Mouse (Mus musculus): ENCODE measurements around the gene Slc15a1. TPM values are rescaled to one million over a fixed set of nuclear protein-coding genes. Genes with fewer than 3 reads are reported as not detected.

Gene Slc15a1
- polyA plus RNA-seq, 1 experiment, result 0.11 TPM

GRCm38 (mm10) chr14:121437026-121437425 lies 68.0 kb downstream of the Slc15a1 start:
- DNase-seq, result peak; percentile 81
- TF ChIP-seq POLR2A (IDR thresholded peaks at IDR 0.05; ENCODE audit: low read depth, low read length), result no peak
- no peak for TF ChIP-seq CTCF (conservative IDR thresholded peaks at IDR 0.05; ENCODE audit: insufficient read depth, insufficient read length, low read depth, low read length)

DNA sequence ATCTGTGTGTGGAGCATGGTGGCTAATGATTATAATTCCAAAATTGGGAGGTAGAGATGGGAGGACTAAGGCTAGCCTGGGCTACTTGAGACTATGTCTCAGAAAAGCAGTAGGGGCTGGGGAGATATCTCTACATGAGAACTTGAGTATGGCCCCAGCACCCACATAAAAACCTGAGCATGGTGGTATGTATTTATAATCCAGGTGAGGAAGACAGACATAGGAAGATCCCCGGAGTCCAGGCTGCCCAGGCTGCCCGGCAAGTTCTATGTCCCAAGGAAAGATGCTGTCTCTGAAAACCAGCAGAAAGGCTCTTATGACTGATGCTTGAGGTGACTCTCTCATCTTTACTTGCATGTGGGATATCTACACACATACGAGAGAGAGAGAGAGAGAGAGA lies 68.6 kb downstream of the Slc15a1 start:
- no peak for DNase-seq
- Histone ChIP-seq H3K4me3 (ENCODE audit: insufficient read depth, low read depth, low read length) (no peak overlapping the region), H3K27ac (ENCODE audit: insufficient read depth, low read depth, low read length) (no peak overlapping the region), H3K4me1 (ENCODE audit: control insufficient read depth, insufficient read depth, low read length) (no peaks in the 10 kb centered on the region), H3K36me3 (ENCODE audit: control insufficient read depth, insufficient read depth, low read length) (no peaks in the 10 kb centered on the region), H3K27me3 (replicated peaks; ENCODE audit: control insufficient read depth, insufficient read depth, low read length) (no peaks in the 10 kb centered on the region)
- no peak for TF ChIP-seq CTCF (conservative IDR thresholded peaks at IDR 0.05; ENCODE audit: insufficient read depth, insufficient read length, low read depth, low read length)
- 88% methylated on average over 3 of the region's 3 CpGs for WGBS

More at GRCm38 (mm10) chr14:121437026-121437425, 68.0 kb downstream of the Slc15a1 start:
- no peaks in the 10 kb centered on the region for H3K36me3 ChIP-seq (ENCODE audit: control insufficient read depth, insufficient read depth, low read length)
- H3K4me3 ChIP-seq (ENCODE audit: insufficient read depth, low read depth, low read length), result no peak overlapping the region
- no peaks in the 10 kb centered on the region for H3K27me3 ChIP-seq (replicated peaks; ENCODE audit: control insufficient read depth, insufficient read depth, low read length)
- no peaks in the 10 kb centered on the region for H3K4me1 ChIP-seq (ENCODE audit: control insufficient read depth, insufficient read depth, low read length)
- 36% methylated on average over 6 of the region's 6 CpGs for WGBS
- no peak overlapping the region for H3K27ac ChIP-seq (ENCODE audit: insufficient read depth, low read depth, low read length)

DNA sequence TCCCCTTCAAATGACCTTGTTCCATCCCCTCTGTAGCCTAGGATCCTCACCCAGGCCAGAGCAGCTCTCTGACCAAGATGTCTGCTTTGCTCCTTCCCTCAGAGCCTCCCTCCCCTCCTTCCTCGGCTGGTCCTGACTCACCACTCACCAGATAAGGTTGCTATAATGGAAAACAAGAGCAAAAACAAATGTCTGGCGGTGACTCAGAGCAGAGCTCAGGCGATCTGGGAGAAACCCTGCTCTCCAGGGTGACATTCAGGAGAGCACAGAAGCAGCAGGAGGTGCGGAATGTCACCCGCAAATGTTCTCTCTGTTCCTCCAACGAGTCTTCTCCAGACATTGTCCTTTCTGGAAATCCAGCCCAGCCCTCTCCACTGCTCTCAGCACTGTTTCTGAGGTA lies 69.3 kb downstream of the Slc15a1 start:
- 67% methylated on average over 6 of the region's 6 CpGs for WGBS
- H3K36me3 ChIP-seq (ENCODE audit: control insufficient read depth, insufficient read depth, low read length), result no peaks in the 10 kb centered on the region
- H3K27ac ChIP-seq (ENCODE audit: insufficient read depth, low read depth, low read length), result no peak overlapping the region
- TF ChIP-seq POLR2A (IDR thresholded peaks at IDR 0.05; ENCODE audit: low read depth, low read length) (no peak), CTCF (conservative IDR thresholded peaks at IDR 0.05; ENCODE audit: insufficient read depth, insufficient read length, low read depth, low read length) (no peak)
- no peaks in the 10 kb centered on the region for H3K27me3 ChIP-seq (replicated peaks; ENCODE audit: control insufficient read depth, insufficient read depth, low read length)
- no peak for DNase-seq
- no peak overlapping the region for H3K4me3 ChIP-seq (ENCODE audit: insufficient read depth, low read depth, low read length)
- no peaks in the 10 kb centered on the region for H3K4me1 ChIP-seq (ENCODE audit: control insufficient read depth, insufficient read depth, low read length)

GRCm38 (mm10) chr14:121431261-121431660 lies 73.8 kb downstream of the Slc15a1 start:
- WGBS, result 91% methylated on average over 7 of the region's 7 CpGs
- no peaks in the 10 kb centered on the region for H3K27me3 ChIP-seq (replicated peaks; ENCODE audit: control insufficient read depth, insufficient read depth, low read length)
- no peaks in the 10 kb centered on the region for H3K4me1 ChIP-seq (ENCODE audit: control insufficient read depth, insufficient read depth, low read length)
- no peak overlapping the region for H3K4me3 ChIP-seq (ENCODE audit: insufficient read depth, low read depth, low read length)
- no peak for DNase-seq
- H3K36me3 ChIP-seq (ENCODE audit: control insufficient read depth, insufficient read depth, low read length), result no peaks in the 10 kb centered on the region
- TF ChIP-seq POLR2A (IDR thresholded peaks at IDR 0.05; ENCODE audit: low read depth, low read length) (no peak), CTCF (conservative IDR thresholded peaks at IDR 0.05; ENCODE audit: insufficient read depth, insufficient read length, low read depth, low read length) (no peak)
- no peak overlapping the region for H3K27ac ChIP-seq (ENCODE audit: insufficient read depth, low read depth, low read length)

DNA sequence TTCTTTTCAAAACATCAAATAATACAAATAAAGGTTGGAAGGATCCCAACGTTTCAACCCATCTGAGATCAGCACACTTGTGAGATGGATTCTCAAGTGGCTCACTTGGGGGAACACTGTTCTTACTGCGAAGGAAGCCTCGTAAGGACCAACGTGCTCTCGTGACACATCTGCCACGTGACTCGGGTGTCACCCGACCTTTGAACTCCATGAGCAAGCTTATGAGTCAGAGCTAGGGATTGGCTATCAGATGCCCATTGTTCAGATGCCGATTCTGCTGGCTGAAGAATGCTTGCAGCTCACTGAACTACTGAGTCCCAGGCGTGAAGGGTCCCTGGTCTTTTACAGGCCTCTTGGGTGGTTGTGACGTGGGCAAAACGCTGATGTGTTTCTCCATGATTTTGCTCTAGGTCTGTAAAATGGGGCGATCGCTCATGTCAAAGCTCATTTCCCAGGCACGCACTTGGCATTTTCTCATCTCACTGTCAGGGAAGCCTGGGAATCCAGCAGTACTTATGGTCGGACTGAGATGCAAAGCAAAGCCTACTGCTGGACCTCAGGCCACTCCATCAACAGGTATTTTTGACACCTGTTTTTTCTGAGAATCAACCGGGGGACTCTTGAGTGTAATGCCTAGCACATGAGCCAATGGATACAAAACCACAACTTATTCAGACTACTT lies 75.1 kb downstream of the Slc15a1 start:
- 80% methylated on average over 17 of the region's 17 CpGs for WGBS
- Histone ChIP-seq H3K36me3 (ENCODE audit: control insufficient read depth, insufficient read depth, low read length) (no peaks in the 10 kb centered on the region), H3K4me1 (ENCODE audit: control insufficient read depth, insufficient read depth, low read length) (no peaks in the 10 kb centered on the region), H3K4me3 (ENCODE audit: insufficient read depth, low read depth, low read length) (no peak overlapping the region), H3K27me3 (replicated peaks; ENCODE audit: control insufficient read depth, insufficient read depth, low read length) (no peaks in the 10 kb centered on the region), H3K27ac (ENCODE audit: insufficient read depth, low read depth, low read length) (no peak overlapping the region)
- TF ChIP-seq POLR2A (IDR thresholded peaks at IDR 0.05; ENCODE audit: low read depth, low read length) (no peak), CTCF (conservative IDR thresholded peaks at IDR 0.05; ENCODE audit: insufficient read depth, insufficient read length, low read depth, low read length) (no peak)
- DNase-seq, result no peak

GRCm38 (mm10) chr14:121428148-121428547 lies 76.9 kb downstream of the Slc15a1 start:
- no peak for TF ChIP-seq POLR2A (IDR thresholded peaks at IDR 0.05; ENCODE audit: low read depth, low read length)
- TF ChIP-seq CTCF (conservative IDR thresholded peaks at IDR 0.05; ENCODE audit: insufficient read depth, insufficient read length, low read depth, low read length), result no peak
- no peak overlapping the region for H3K27ac ChIP-seq (ENCODE audit: insufficient read depth, low read depth, low read length)
- no peak for DNase-seq
- H3K4me3 ChIP-seq (ENCODE audit: insufficient read depth, low read depth, low read length), result no peak overlapping the region
- 95% methylated on average over 4 of the region's 4 CpGs for WGBS
- H3K27me3 ChIP-seq (replicated peaks; ENCODE audit: control insufficient read depth, insufficient read depth, low read length), result no peaks in the 10 kb centered on the region
- no peaks in the 10 kb centered on the region; the same call in 1 of the 2 replicates for H3K4me1 ChIP-seq (ENCODE audit: control insufficient read depth, insufficient read depth, low read length)
- H3K36me3 ChIP-seq (ENCODE audit: control insufficient read depth, insufficient read depth, low read length), result no peaks in the 10 kb centered on the region

- Histone ChIP-seq H3K27me3 (replicated peaks; ENCODE audit: control insufficient read depth, insufficient read depth, low read length) (no peaks in the 10 kb centered on the region), H3K27ac (ENCODE audit: insufficient read depth, low read depth, low read length) (no peak overlapping the region), H3K4me1 (ENCODE audit: control insufficient read depth, insufficient read depth, low read length) (peaks cover 5% of the 10 kb centered on the region; the same call in 1 of the 2 replicates), H3K36me3 (ENCODE audit: control insufficient read depth, insufficient read depth, low read length) (no peaks in the 10 kb centered on the region), H3K4me3 (ENCODE audit: insufficient read depth, low read depth, low read length) (no peak overlapping the region)
- peak; percentile 29 for DNase-seq
- TF ChIP-seq CTCF (conservative IDR thresholded peaks at IDR 0.05; ENCODE audit: insufficient read depth, insufficient read length, low read depth, low read length), result peak; percentile 47
- no peak for TF ChIP-seq POLR2A (IDR thresholded peaks at IDR 0.05; ENCODE audit: low read depth, low read length)
These were observed 78.3 kb downstream of the Slc15a1 start for GRCm38 (mm10) chr14:121426743-121427142.

Data from kidney, adult 2 months (tissue).